Mouse (Mus musculus) bone marrow macrophage, adult 2 months (primary cell): ENCODE measurements at regions not wholly inside any gene's neighbourhood (a gene's known extent, or its start where the extent isn't known, plus 50 kb on each side); places are given as distances from the start of the nearest gene placed in this dataset.

ENCODE experiments used
- H3K27ac ChIP-seq: 2 replicates; pipeline ENCODE4 v1.5.1; 2012; ENCODE audit warnings: low read depth, low read length; ENCODE audit not compliant: insufficient read depth
- H3K4me1 ChIP-seq: 2 replicates; pipeline ENCODE4 v1.6.1; 2012; ENCODE audit warnings: low read length; ENCODE audit not compliant: control insufficient read depth, insufficient read depth
- H3K4me3 ChIP-seq: 2 replicates; pipeline ENCODE4 v1.5.1; 2012; ENCODE audit warnings: mild to moderate bottlenecking, low read length, moderate library complexity; ENCODE audit not compliant: insufficient read depth
- CTCF ChIP-seq: IDR thresholded peaks from 2 replicates; pipeline ENCODE4 v1.5.1; 2012; ENCODE audit warnings: low read depth, mild to moderate bottlenecking, low read length, moderate library complexity
- POLR2A ChIP-seq: IDR thresholded peaks from 2 replicates; pipeline ENCODE4 v1.6.1; 2012; ENCODE audit warnings: mild to moderate bottlenecking, low read depth, low read length, borderline replicate concordance

DNA sequence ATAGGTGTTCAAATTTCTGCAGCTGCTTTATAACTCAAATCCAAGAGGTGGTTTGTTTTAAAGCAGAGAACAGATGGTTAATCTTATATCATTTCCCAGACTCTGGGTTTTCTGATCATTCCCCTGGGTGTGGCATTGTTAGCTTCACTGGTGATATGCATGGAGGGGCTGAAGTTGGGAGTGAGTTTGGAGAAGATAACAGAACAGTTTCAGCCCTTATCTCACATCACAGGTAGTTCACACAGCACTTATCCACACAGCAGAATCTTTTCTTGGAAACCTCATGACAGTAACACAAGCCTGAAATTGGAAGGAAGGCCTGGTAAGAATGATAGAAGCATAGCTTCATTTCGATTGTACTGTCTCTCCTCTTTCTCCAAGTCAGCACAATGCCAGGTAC, 298.1 kb downstream of the Ankrd50 start:
- no peak overlapping the region for H3K27ac ChIP-seq
- TF ChIP-seq CTCF, result no peak
- no peak for TF ChIP-seq POLR2A
- peaks cover 4% of the 10 kb centered on the region; the same call in 1 of the 2 replicates for H3K4me1 ChIP-seq
- no peak overlapping the region for H3K4me3 ChIP-seq

GRCm38 (mm10) chr3:38178295-38178694, 306.3 kb downstream of the Ankrd50 start:
- Histone ChIP-seq H3K4me3 (no peak overlapping the region), H3K27ac (no peak overlapping the region), H3K4me1 (no peaks in the 10 kb centered on the region)
- TF ChIP-seq POLR2A (no peak), CTCF (no peak)

- Histone ChIP-seq H3K27ac (no peak overlapping the region), H3K4me1 (no peaks in the 10 kb centered on the region), H3K4me3 (no peak overlapping the region)
- no peak for TF ChIP-seq POLR2A
- no peak for TF ChIP-seq CTCF
Observed at GRCm38 (mm10) chr3:38175946-38176345, 308.7 kb downstream of the Ankrd50 start.

- Histone ChIP-seq H3K27ac (no peak overlapping the region), H3K4me3 (no peak overlapping the region), H3K4me1 (no peaks in the 10 kb centered on the region)
- TF ChIP-seq POLR2A (no peak), CTCF (no peak)
Observed at GRCm38 (mm10) chr3:38174735-38175280, 309.8 kb downstream of the Ankrd50 start.

DNA sequence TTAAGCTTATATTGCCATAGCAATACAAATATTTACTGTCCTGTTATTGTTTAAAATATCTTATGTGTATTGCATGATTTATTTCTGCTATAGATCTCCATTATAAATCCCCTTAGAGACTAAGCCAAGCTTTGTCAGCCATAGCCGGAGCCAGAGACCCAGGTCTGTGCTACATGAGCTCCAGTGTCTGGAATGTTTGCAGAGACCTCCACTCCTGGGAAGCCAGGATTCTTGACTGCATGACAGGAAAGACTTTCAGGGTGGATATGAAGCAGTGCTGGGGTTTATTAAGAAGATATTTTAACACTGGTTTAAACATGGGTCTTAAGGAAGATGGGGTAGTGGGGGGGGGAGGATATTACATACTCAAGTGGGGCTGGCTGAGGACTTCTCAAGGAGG, 332.2 kb downstream of the Ankrd50 start:
- Histone ChIP-seq H3K4me3 (no peak overlapping the region), H3K4me1 (no peaks in the 10 kb centered on the region), H3K27ac (no peak overlapping the region)
- TF ChIP-seq POLR2A, result no peak
- no peak for TF ChIP-seq CTCF

DNA sequence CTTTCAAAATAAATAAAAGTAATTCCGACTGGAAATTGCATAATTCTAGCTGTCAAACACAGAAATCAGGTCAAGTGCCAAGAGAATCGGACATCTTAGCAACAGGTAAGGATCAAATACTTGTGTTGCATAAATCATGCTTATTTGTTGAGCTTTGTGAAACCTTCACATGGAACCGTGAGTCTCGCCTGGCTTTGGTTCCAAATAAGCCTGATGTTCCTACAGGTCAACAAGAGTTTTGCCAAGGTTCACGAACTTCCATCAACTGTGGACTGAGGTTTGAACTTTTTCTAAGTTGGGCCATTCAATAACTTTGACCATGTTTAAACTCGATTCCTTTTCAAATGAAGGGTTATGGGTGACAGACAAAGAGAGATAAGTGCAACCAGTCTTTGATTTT, 332.8 kb downstream of the Ankrd50 start:
- H3K4me3 ChIP-seq, result no peak overlapping the region
- TF ChIP-seq POLR2A (no peak), CTCF (no peak)
- H3K27ac ChIP-seq, result no peak overlapping the region
- no peaks in the 10 kb centered on the region for H3K4me1 ChIP-seq

- no peak for TF ChIP-seq CTCF
- no peak for TF ChIP-seq POLR2A
Observed at GRCm38 (mm10) chr3:38146663-38147062, 338.0 kb downstream of the Ankrd50 start.

DNA sequence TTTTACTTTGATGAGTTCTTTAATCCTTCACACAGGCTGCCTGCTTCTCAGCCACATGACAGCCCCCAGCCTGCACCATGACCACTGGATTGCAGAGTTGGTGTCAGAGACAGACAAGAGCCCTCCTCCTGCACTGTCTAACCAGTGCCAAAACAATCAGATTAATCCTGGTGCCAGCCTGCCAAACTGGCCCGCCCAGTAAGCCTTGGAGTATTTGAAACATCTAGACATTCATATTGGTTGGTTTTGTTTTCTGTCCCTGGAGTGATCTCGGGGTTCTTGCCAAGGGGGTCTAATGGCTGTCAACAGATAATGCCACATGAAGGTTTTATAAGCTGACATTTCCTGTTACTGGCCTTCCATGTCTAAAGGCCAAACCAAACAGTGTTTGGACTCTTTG, 339.2 kb downstream of the Ankrd50 start:
- no peak for TF ChIP-seq POLR2A
- Histone ChIP-seq H3K4me1 (peaks cover 13% of the 10 kb centered on the region), H3K27ac (no peak overlapping the region)

More at GRCm38 (mm10) chr3:38146663-38147062, 338.0 kb downstream of the Ankrd50 start:
- Histone ChIP-seq H3K4me1 (peaks cover 13% of the 10 kb centered on the region), H3K4me3 (no peak overlapping the region), H3K27ac (no peak overlapping the region)

GRCm38 (mm10) chr3:38144650-38145049, 340.0 kb downstream of the Ankrd50 start:
- no peak overlapping the region for H3K27ac ChIP-seq
- H3K4me3 ChIP-seq, result no peak overlapping the region
- TF ChIP-seq POLR2A, result no peak
- TF ChIP-seq CTCF, result no peak
- H3K4me1 ChIP-seq, result peaks cover 13% of the 10 kb centered on the region

More for the DNA sequence above, 339.2 kb downstream of the Ankrd50 start:
- no peak overlapping the region for H3K4me3 ChIP-seq

DNA sequence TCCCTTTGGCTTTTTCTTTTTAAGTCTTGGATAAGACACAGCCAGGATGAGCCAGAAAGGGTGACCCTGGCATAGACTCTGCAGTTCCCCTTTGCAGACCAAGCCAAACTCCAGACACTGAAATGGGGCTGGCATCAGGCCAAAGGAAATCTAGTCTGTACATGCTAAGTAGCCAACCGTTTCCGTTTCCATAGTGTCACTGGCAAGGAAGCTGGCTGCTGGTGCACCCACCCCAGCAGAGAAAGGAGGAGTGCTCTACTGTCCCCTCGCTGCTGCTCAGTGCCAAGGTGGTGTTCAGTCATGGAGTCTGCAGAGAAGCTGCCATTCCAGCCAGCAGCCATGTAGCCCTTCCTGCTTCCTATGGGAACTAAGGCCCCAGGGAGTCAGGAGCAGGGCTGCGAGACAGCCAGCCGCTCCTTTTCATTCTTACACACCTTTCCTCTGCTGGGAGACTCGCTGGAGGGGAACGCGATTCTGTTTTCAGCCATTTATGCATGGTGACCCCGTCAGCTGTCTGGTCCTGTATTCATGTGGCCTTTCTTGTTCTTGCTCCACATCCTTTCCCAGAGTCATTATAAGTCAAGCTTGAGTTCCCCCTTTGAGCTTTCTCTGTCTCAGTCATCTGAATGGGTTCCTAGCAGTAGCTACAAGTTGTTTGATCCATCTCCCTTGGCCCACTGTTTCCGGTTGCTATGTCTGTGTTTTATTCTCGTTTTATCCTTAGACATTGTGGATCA, 341.3 kb downstream of the Ankrd50 start:
- TF ChIP-seq POLR2A (no peak), CTCF (no peak)
- Histone ChIP-seq H3K27ac (no peak overlapping the region), H3K4me1 (peaks cover 13% of the 10 kb centered on the region), H3K4me3 (peak overlapping the region; percentile 6; the same call in 1 of the 2 replicates)
